Comparison of ENCODE assay signal across 21 mouse cellular contexts in the genomic region with DNA sequence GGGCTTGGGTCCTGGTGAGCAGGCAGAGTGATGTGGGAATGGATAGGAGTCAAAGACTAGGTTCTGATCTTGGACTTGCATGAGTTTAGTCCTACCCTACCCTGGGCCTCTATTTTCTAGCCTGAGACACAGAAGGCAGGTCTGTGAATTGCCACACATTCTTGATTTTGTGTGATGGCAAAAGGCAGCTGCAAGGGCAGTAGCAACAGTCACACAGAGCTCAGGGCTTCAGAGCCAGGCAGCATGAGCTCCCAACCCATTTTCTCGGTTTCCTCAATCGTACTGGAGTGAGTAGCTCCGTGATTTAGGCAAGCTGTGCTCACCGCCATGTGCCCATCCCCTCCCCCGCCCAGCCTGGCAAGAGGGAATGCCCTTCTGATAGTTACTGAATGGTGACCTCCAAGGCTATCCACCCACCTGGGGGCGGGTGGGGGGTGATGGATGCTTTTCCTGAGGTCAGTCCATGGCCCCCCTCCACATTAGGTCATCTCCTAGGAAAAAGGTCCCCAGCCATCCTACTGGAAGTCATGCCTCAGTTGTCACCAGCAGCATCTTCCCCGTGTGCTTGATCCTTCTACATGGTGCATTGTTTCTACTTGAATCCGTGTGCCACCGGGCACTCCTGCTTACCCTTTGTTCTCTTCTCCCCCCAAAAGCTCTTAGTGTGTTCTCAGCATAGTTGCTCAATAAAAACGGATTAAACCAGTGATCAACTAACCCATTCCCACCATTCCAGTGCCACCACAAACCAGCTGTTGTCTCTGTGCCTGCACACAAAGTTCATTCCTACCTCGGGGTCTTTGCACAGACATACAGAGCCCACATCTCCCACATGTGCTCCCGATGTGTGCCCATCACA.
"Had no signal": no experiment of that assay in that cellular context is flagged by ENCODE, and none has a peak within 500 bp of the region (broad histone marks: within the 10 kb centered on the region; RNA-seq: fewer than 3 reads in every experiment).

No protein-coding gene starts in this region.

- H3K4me3 ChIP-seq: liver, embryonic 13.5 days; liver, embryonic 15.5 days; lung, embryonic 15.5 days; megakaryocyte, embryonic 14.5 days; midbrain, embryonic 12.5 days; neural tube, embryonic 13.5 days; neural tube, embryonic 15.5 days had no signal

- H3K9ac ChIP-seq: liver, embryonic 13.5 days; liver, embryonic 15.5 days; liver, postnatal 0 days; lung, embryonic 15.5 days; midbrain, embryonic 12.5 days; neural tube, embryonic 13.5 days; neural tube, embryonic 15.5 days had no signal

- H3K27me3 ChIP-seq: lung, embryonic 15.5 days; neural tube, embryonic 13.5 days; neural tube, embryonic 15.5 days had no signal

- ATAC-seq: liver, postnatal 0 days; lung, postnatal 0 days had no signal

- H3K4me2 ChIP-seq: liver, embryonic 13.5 days; liver, embryonic 15.5 days; lung, embryonic 15.5 days; midbrain, embryonic 12.5 days; neural tube, embryonic 13.5 days; neural tube, embryonic 15.5 days had no signal

- H3K9me3 ChIP-seq: liver, embryonic 13.5 days; lung, embryonic 15.5 days; midbrain, embryonic 12.5 days; neural tube, embryonic 13.5 days; neural tube, embryonic 15.5 days had no signal

- DNase-seq: liver, embryonic 13.5 days; liver, postnatal 0 days; lung, adult 2 months; lung, postnatal 14 days; lung, postnatal 36 days; midbrain, embryonic 14.5 days; retina, postnatal 1 day; right cerebral cortex, adult 18-20 months; right cerebral cortex, postnatal 14 days; spleen, adult 18-20 months; thymus, adult 18-20 months; thymus, postnatal 14 days; thymus, postnatal 36 days had no signal

- H3K36me3 ChIP-seq: liver, embryonic 13.5 days; liver, embryonic 15.5 days; lung, embryonic 15.5 days; midbrain, embryonic 12.5 days; neural tube, embryonic 13.5 days; neural tube, embryonic 15.5 days had no signal

- H3K27ac ChIP-seq: liver, embryonic 13.5 days; liver, embryonic 15.5 days; macrophage; midbrain, embryonic 12.5 days; neural tube, embryonic 13.5 days; neural tube, embryonic 15.5 days had no signal
